Mouse (Mus musculus) midbrain, postnatal 0 days (tissue): Measurements from ENCODE around the gene Rsg1. TPM values are rescaled to one million over a fixed set of nuclear protein-coding genes. Genes with fewer than 3 reads are reported as not detected.

Source experiments
- ATAC-seq: fragments of 200-750 bp; cut with Nextera tagmentation; 2 replicates; pipeline ENCODE4 v1.8.0; 2017; ENCODE audit warnings: moderate number of reproducible peaks, mild to moderate bottlenecking, moderate TSS enrichment, moderate library complexity; ENCODE audit not compliant: low FRiP score
- DNase-seq: peaks from one replicate; pipeline ENCODE4 v3.0.0-alpha.2; 2015; ENCODE audit warnings: low spot score
- H3K27ac ChIP-seq: fragments of 300-500 bp; sonication (generic); 2 replicates; pipeline ENCODE4 v1.5.1; 2014; ENCODE audit warnings: low read depth, mild to moderate bottlenecking, low read length, mixed read lengths
- H3K27me3 ChIP-seq: fragments of 300-500 bp; sonication (generic); 2 replicates; pipeline ENCODE4 v1.6.1; 2014; ENCODE audit warnings: low read length, control low read depth, mixed read lengths; ENCODE audit not compliant: insufficient read depth
- H3K36me3 ChIP-seq: fragments of 300-500 bp; sonication (generic); 2 replicates; pipeline ENCODE4 v1.6.1; 2014; ENCODE audit warnings: low read length, control low read depth, mixed read lengths; ENCODE audit not compliant: insufficient read depth
- H3K4me1 ChIP-seq: fragments of 300-500 bp; sonication (generic); 2 replicates; pipeline ENCODE4 v1.6.1; 2014; ENCODE audit warnings: mild to moderate bottlenecking, control low read depth, antibody characterized with exemption, low read length, mixed read lengths; ENCODE audit not compliant: insufficient read depth
- H3K4me2 ChIP-seq: fragments of 300-500 bp; sonication (generic); 2 replicates; pipeline ENCODE4 v1.6.1; 2014; ENCODE audit warnings: low read depth, mild to moderate bottlenecking, low read length, mixed read lengths; ENCODE audit not compliant: poor library complexity, severe bottlenecking
- H3K4me3 ChIP-seq: fragments of 300-500 bp; sonication (generic); 2 replicates; pipeline ENCODE4 v1.5.1; 2014; ENCODE audit warnings: low read depth, mild to moderate bottlenecking, low read length, moderate library complexity
- H3K9ac ChIP-seq: fragments of 300-500 bp; sonication (generic); replicated peaks from 2 replicates; pipeline ENCODE4 v1.6.1; 2014; ENCODE audit warnings: mild to moderate bottlenecking, low read length, moderate library complexity, mixed read lengths; ENCODE audit not compliant: poor library complexity, severe bottlenecking
- H3K9me3 ChIP-seq: fragments of 300-500 bp; sonication (generic); 2 replicates; pipeline ENCODE4 v1.6.1; 2016; ENCODE audit warnings: low read length, control low read depth
- CTCF ChIP-seq: IDR thresholded peaks from 2 replicates; pipeline ENCODE4 v1.5.1; 2016; ENCODE audit warnings: antibody characterized with exemption, mild to moderate bottlenecking
- WGBS: fragments of 180-500 bp; shearing (Covaris S2); extraction: QIAGEN DNeasy Blood & Tissue Kit; methylation state at CpG from one replicate; pipeline ENCODE4 v1.1.7; 2014; 5-methylcytosine and 5-hydroxymethylcytosine counted together
- polyA plus RNA-seq: library from polyadenylated mRNA; unstranded; fragments of >200 nt; fragmentation: Nextera tagmentation; extraction: Ambion mirVana; gene quantifications from 2 replicates; pipeline ENCODE4 v1.2.1, GENCODE M21; 2015
- total RNA-seq: library from RNA; depleted of rRNA; stranded (reverse); fragments of >200 nt; gene quantifications from 2 replicates; pipeline ENCODE4 v1.2.3, GENCODE M21; 2014

The Rsg1 gene
- total and polyA plus RNA-seq, 2 experiments from 2014 or later, result 5.3 to 6.0 TPM

GRCm38 (mm10) chr4:141178500-141178899, 35.3 kb upstream of the Rsg1 start:
- TF ChIP-seq CTCF, result no peak
- Histone ChIP-seq H3K4me2 (no peak overlapping the region), H3K9ac (no peak overlapping the region), H3K36me3 (peaks cover 18% of the 10 kb centered on the region), H3K27ac (peak overlapping the region; percentile 44; the same call in 1 of the 2 replicates), H3K27me3 (no peaks in the 10 kb centered on the region), H3K4me3 (no peak overlapping the region), H3K4me1 (no peaks in the 10 kb centered on the region), H3K9me3 (no peaks in the 10 kb centered on the region)
- no peak for DNase-seq
- no peak for ATAC-seq
- WGBS, result 56% methylated on average over 4 of the region's 4 CpGs

GRCm38 (mm10) chr4:141180831-141181230, 32.9 kb upstream of the Rsg1 start:
- 74% methylated on average over 8 of the region's 8 CpGs for WGBS

GRCm38 (mm10) chr4:141181981-141182380, 31.8 kb upstream of the Rsg1 start:
- 97% methylated on average over 6 of the region's 6 CpGs for WGBS
- H3K27me3 ChIP-seq, result no peaks in the 10 kb centered on the region
- no peak for DNase-seq

More at GRCm38 (mm10) chr4:141180831-141181230, 32.9 kb upstream of the Rsg1 start:
- Histone ChIP-seq H3K4me1 (no peaks in the 10 kb centered on the region), H3K4me3 (no peak overlapping the region), H3K36me3 (peaks cover 25% of the 10 kb centered on the region), H3K9me3 (no peaks in the 10 kb centered on the region), H3K9ac (no peak overlapping the region), H3K4me2 (no peak overlapping the region), H3K27me3 (no peaks in the 10 kb centered on the region), H3K27ac (no peak overlapping the region)
- TF ChIP-seq CTCF, result no peak
- no peak for ATAC-seq
- DNase-seq, result no peak

GRCm38 (mm10) chr4:141183932-141184331, 29.8 kb upstream of the Rsg1 start:
- Histone ChIP-seq H3K27me3 (no peaks in the 10 kb centered on the region), H3K27ac (no peak overlapping the region), H3K9me3 (no peaks in the 10 kb centered on the region), H3K4me3 (no peak overlapping the region), H3K36me3 (peaks cover 25% of the 10 kb centered on the region), H3K4me1 (no peaks in the 10 kb centered on the region), H3K9ac (no peak overlapping the region), H3K4me2 (no peak overlapping the region)
- no peak for ATAC-seq
- DNase-seq, result no peak
- 95% methylated on average over 2 of the region's 2 CpGs for WGBS
- TF ChIP-seq CTCF, result no peak

More at GRCm38 (mm10) chr4:141181981-141182380, 31.8 kb upstream of the Rsg1 start:
- Histone ChIP-seq H3K36me3 (peaks cover 25% of the 10 kb centered on the region), H3K4me1 (no peaks in the 10 kb centered on the region), H3K27ac (no peak overlapping the region), H3K4me2 (no peak overlapping the region), H3K4me3 (no peak overlapping the region), H3K9ac (no peak overlapping the region), H3K9me3 (no peaks in the 10 kb centered on the region)
- ATAC-seq, result no peak
- no peak for TF ChIP-seq CTCF

- Histone ChIP-seq H3K9ac (no peak overlapping the region), H3K27me3 (no peaks in the 10 kb centered on the region), H3K27ac (no peak overlapping the region), H3K4me3 (no peak overlapping the region), H3K9me3 (no peaks in the 10 kb centered on the region), H3K4me2 (no peak overlapping the region), H3K36me3 (peaks cover 25% of the 10 kb centered on the region), H3K4me1 (no peaks in the 10 kb centered on the region)
- WGBS, result 89% methylated on average over 4 of the region's 4 CpGs
- DNase-seq (no peak), ATAC-seq (no peak)
- TF ChIP-seq CTCF, result no peak
Measured at GRCm38 (mm10) chr4:141184426-141184825, 29.3 kb upstream of the Rsg1 start.

GRCm38 (mm10) chr4:141186923-141187836, 26.6 kb upstream of the Rsg1 start:
- 76% methylated on average over 9 of the region's 9 CpGs for WGBS
- no peak for TF ChIP-seq CTCF
- ATAC-seq, result no peak

More at GRCm38 (mm10) chr4:141186923-141187836, 26.6 kb upstream of the Rsg1 start:
- Histone ChIP-seq H3K9ac (no peak overlapping the region), H3K4me3 (no peak overlapping the region), H3K9me3 (no peaks in the 10 kb centered on the region), H3K36me3 (peaks cover 12% of the 10 kb centered on the region), H3K27me3 (no peaks in the 10 kb centered on the region), H3K4me1 (no peaks in the 10 kb centered on the region), H3K4me2 (no peak overlapping the region), H3K27ac (no peak overlapping the region)
- DNase-seq, result no peak
